Mouse (Mus musculus) megakaryocyte-erythroid progenitor cell, adult 5-6 weeks (primary cell): ENCODE measurements around the gene Kctd5. TPM values are rescaled to one million over a fixed set of nuclear protein-coding genes. Genes with fewer than 3 reads are reported as not detected.
"Not testable (repeated sequence)": the region's sequence is repeated elsewhere in the genome, so short reads cannot be mapped to it uniquely, and the experiment has no call there.

Experiments used
- ATAC-seq: replicated peaks from 2 replicates; pipeline ENCODE4 v1.8.0; 2016; ENCODE audit warnings: mild to moderate bottlenecking, inconsistent platforms; ENCODE audit not compliant: severe bottlenecking, poor library complexity, low FRiP score, low TSS enrichment
- total RNA-seq, 2 experiments: library from RNA; stranded (forward) in 1 of 2; stranded (reverse) in 1 of 2; fragments of 200-1000, 215-1000 nt in 1 of 2; fragments of >200 nt in 1 of 2; fragmentation: Nextera tagmentation in 1 of 2; gene quantifications; 2 replicates each; pipeline ENCODE4 v1.2.3; 2014 to 2017

Kctd5 gene
- total RNA-seq (2014; fragmentation: Nextera tagmentation) (17.1 and 24.2 TPM in 2 replicates), total RNA-seq (2017) (20.9 and 21.9 TPM in 2 replicates)

- peak; percentile 94 for ATAC-seq
These were observed at the start of gene Kctd5 for GRCm38 (mm10) chr17:24072919-24073696. Kctd5 (minus strand) TSS chr17:24073485.

GRCm38 (mm10) chr17:24119446-24119845 lies 46.2 kb upstream of the Kctd5 start:
- ATAC-seq = no peak

DNA sequence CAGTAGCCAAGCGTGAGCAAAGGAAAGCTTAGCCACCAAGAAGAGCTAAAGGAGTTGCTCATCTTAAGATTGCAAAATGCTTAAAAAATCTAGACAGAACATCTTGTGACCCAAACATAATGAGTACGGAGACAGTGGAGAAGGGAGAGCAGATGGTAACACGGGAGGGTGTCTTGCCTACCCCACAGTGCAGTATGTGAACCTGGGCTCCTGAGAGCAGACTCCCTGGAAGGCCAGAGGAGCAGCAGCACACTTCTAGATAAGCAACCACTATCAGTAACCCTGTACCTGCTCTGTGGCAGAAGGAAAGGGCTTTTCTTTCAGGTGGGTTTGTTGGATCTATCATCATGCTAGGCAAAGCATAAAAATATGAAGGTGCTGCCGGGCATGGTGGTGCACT lies 39.7 kb upstream of the Kctd5 start:
- ATAC-seq = no peak

GRCm38 (mm10) chr17:24111256-24111655 lies 38.0 kb upstream of the Kctd5 start:
- ATAC-seq = no peak

GRCm38 (mm10) chr17:24108896-24109295 lies 35.6 kb upstream of the Kctd5 start:
- ATAC-seq = no peak

DNA sequence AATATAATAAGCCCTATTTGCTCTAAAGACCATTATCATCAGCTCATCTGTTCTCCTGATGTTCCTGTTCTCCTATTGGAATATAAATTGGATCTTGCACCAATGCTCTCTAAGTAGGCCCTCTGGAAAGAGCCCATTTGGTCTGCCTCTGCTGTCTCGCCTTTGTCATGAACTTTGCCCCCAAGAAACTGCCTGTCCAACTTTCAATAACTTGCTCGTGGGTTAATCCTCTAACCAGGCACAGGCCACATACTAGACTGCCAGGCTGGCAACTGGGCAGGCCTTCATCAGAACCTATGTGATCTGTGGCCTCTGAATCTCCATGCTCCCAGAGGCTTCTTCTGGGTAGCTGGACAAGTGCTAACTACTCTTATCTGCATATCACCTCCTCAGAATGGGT lies 31.8 kb upstream of the Kctd5 start:
- no peak for ATAC-seq

GRCm38 (mm10) chr17:24098354-24098753 lies 25.1 kb upstream of the Kctd5 start:
- ATAC-seq = no peak

DNA sequence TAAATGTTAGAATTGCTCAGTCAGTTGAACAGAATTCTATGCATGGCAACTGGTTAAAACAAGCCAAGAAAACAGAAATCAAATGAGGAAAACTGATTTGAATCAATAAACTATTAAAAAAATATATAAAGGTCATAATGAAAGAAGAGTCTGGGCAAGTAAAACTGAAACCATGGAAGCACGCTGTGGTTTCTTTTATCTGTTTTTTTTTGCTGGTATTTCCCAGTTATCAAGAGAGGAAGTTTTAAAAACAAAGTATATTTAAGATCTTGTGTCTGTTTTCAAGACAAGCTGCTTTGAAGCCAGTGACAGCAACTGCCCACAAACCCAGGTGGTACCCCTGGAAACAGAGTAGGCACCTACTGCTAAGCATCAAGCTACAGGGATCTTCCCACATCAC lies 17.3 kb upstream of the Kctd5 start:
- no peak for ATAC-seq

GRCm38 (mm10) chr17:24086399-24086798 lies 13.1 kb upstream of the Kctd5 start:
- not testable (repeated sequence) for ATAC-seq

GRCm38 (mm10) chr17:24084593-24084992 lies 11.3 kb upstream of the Kctd5 start:
- no peak for ATAC-seq

GRCm38 (mm10) chr17:24077101-24077500 lies 3.8 kb upstream of the Kctd5 start:
- no peak for ATAC-seq

- ATAC-seq = no peak
These were observed 3.8 kb downstream of the Kctd5 start for GRCm38 (mm10) chr17:24069531-24069930.

GRCm38 (mm10) chr17:24068271-24068670 lies 5.0 kb downstream of the Kctd5 start:
- ATAC-seq = no peak

DNA sequence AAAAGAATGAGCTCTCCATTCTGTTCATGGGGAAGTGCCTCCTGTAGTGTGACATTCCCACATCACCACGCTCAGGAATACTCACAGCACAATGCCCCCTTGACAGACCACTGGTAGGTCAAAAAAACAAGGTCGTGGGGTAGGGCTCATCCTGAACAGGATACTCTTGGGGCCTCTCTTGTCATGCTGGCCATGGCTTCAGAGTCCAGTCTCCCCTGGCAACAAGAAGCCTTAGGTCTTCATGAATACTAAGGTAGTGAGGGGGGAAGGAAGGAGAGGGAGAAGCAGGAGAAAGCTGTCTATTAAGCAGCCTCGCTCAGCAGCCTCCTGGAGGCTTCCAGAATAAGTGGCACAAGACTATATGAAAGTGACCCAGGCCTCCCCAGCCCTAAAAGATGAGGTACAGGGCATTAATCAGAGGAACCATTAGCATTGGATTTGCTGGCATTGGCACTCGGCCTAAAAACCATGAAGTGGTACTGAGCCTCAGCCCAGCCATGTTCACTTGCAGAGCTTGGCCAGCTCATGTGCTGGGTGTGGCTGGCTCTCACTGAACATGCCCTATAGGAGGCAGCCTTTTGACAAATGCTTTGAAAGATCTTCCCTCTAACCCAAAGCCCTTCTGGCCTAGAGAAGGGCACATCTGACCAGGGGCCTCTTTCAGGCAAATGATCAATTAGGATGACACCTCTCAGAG lies 10.7 kb downstream of the Kctd5 start:
- no peak for ATAC-seq

GRCm38 (mm10) chr17:24057730-24058245 lies 15.5 kb downstream of the Kctd5 start:
- no peak for ATAC-seq

DNA sequence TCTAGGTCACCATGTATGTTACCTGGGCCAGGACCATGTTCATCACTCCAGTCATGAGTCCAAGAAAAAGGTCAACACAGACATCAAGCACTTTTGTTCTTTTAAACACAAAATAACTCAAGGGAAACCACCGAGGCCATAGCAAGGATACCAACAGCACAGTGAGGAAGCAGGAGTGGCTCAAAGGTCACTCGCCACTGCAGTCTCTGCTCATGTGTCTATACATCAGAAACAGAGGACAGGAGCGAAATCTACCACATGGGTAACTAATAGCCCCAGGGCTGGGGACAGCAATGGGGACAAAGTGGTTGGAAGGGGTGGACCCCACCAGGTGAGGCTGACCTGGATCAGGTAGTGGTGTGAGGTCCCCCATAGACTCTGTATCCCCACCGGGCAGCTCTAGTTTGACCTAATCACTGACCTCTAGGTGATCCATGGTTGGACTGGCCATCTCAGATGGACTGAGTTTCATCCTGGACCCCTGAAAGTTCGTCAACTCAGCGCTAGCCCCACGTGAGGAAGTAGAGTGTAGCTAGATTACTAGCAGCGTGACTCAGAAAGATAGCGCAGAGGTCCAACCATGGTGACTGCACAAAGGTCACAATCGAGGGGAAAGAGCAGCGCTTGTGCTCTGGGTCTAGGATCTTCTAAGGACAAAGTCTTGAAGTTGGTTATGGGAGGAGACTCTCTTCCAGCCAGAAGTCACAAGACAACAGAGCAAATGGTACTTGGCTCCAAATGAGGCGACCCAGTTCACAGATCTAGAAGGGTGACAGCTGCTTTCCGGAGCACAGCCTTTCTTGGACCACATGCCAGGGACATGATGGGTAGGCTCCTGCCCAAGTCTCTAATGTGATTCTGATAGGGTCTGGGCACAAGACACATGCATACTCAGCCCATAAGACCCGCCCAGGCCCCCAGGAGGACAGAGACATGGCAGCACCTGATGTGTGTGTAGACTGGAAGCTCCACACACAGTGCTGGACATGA lies 16.4 kb downstream of the Kctd5 start:
- no peak for ATAC-seq

GRCm38 (mm10) chr17:24049008-24049407 lies 24.3 kb downstream of the Kctd5 start:
- no peak for ATAC-seq

DNA sequence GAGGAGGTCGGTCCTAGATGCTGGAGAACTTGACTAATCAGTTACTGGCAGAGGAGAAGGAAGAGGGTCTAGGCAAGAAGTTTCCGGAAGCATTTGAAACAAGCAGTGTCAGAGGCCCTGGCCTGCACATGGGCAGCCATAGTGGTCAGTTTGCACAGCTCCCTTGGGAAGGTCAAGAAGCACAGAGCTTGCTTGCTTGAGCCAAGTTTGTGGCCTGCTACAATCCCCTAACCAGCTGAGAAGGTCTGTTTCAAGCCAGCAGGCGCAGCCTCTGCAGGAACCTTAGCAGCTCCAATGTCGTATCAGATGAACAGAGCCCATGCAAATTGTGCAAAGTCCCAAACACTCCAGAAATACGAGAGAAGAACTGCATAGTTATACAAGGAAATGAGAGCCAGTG lies 25.2 kb downstream of the Kctd5 start:
- ATAC-seq = no peak

GRCm38 (mm10) chr17:24046026-24046425 lies 27.3 kb downstream of the Kctd5 start:
- ATAC-seq = peak; percentile 38; the same call in 1 of the 2 replicates
